Mouse (Mus musculus) liver, adult 2 months (tissue): Measurements from ENCODE around the gene Pdxdc1.

ENCODE experiments used
- CTCF ChIP-seq: fragments of 200-500 bp; IDR thresholded peaks from 2 replicates; pipeline ENCODE4 v1.5.1; 2011; ENCODE audit warnings: low read depth, low read length, control low read depth
- POLR2A ChIP-seq: fragments of 200-500 bp; IDR thresholded peaks from 2 replicates; pipeline ENCODE4 v1.6.1; 2011; ENCODE audit warnings: low read length, control low read depth; ENCODE audit not compliant: insufficient read depth; ENCODE audit errors: extremely low read depth

GRCm38 (mm10) chr16:13945153-13945552, 42.2 kb upstream of the Pdxdc1 start:
- no peak for TF ChIP-seq CTCF
- TF ChIP-seq POLR2A = no peak
